Mouse (Mus musculus): Measurements from ENCODE around the gene Ppp2r3a. TPM values are rescaled to one million over a fixed set of nuclear protein-coding genes. Genes with fewer than 3 reads are reported as not detected.

Gene Ppp2r3a
- polyA plus RNA-seq (2014; fragmentation: Illumina TruSeq; extraction: RNeasy Lipid Tissue Mini Kit (QIAGEN cat#74804); ENCODE audit: low read depth, low replicate concordance) = 153 TPM

DNA sequence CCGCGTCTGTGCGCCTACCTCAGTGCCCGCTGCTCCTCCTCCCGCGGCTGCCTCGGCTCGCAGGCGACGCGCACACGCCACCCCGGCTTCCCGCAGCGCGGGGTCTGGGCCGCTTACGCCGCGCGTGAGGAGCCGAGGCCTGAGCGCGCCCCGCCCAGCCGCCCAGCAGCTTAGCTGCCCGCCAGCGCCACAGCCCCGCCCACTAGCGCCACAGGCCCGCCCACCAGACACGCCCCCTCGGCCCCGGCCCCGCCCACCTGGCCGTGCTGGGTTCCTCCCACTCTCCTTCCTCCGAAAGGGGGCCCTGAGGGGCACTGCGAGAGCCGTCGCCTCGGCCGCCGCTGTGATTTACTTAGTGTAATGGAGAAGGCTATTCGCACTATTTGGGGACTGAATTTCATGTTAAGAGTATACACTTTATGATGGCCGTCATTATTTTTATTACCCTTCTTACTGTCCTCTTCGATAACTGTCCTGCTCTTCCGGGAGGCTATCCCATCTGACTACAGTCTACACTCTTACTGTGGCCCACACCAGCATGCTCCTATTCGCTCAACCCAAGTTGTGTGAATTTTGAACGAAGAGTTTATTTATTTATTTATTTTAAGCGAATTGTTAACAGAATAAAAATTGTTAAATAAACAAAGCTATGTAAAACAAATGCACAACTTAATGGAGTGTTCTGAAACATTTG, at the start of gene Ppp2r3a:
Gene Ppp2r3a, minus strand, starts transcription at position 152 of the 694 bp plus-strand sequence.

DNA sequence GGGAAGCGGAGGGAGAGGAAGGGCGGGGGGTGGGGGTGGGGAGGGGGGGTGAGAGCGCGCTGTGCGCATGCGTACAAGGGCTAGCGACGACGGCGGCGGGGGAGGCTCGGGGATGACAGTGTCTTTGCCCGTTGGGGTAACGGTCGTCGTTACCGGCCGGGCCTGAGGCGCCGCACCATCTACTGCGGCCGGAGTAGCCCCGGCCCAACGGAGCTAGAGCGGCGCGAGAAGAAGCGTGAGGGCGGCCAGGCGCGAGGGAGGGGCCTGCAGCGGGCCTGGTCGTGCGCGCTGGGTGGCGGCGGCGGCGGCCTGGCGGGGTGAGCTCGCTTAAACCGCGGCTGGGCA, 177.6 kb downstream of the Ppp2r3a start, which contains the start of gene Msl2:
Gene Msl2, plus strand, starts transcription at position 115 of the 345 bp plus-strand sequence.

Other genes starting within 250 kb of the Ppp2r3a start
- gene Pccb, start 216.9 kb downstream of the Ppp2r3a start, polyA plus RNA-seq (2014; fragmentation: Illumina TruSeq; extraction: RNeasy Lipid Tissue Mini Kit (QIAGEN cat#74804); ENCODE audit: low read depth, low replicate concordance) = 119 TPM
- gene Msl2, start 177.7 kb downstream of the Ppp2r3a start, polyA plus RNA-seq (2014; fragmentation: Illumina TruSeq; extraction: RNeasy Lipid Tissue Mini Kit (QIAGEN cat#74804); ENCODE audit: low read depth, low replicate concordance) = 19.0 TPM

Data from heart, adult 10 weeks (tissue).